9 mouse cellular contexts compared by ENCODE assay signal in the genomic region with DNA sequence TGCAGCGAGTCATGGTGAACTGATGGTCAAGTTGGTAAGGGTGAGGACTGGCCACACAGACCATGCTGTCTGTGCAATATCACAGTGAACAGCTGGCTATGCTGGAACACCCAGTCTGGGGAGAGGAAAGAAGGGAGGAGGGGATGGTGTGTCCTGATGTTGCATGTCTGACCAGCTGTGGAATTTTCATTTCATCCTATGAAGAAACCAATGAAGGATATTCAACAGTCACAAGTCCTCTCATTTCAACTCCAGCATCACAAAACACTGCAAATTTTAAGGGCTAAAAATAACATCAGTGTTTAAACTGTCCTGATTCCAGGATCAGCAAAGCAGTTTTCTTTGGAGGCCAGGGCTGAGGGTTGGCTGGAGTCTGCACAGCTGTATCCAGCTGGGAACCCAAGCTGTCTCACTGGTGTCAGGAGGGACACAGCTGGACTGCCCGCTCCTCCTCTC.
DNase-seq lines count a peak whose midpoint lies in the region; ATAC-seq lines count a peak whose summit lies in the region.
"Had no signal": no experiment of that assay in that cellular context is flagged by ENCODE, and none has a peak within 500 bp of the region (broad histone marks: within the 10 kb centered on the region; RNA-seq: fewer than 3 reads in every experiment).

No protein-coding gene starts in this region.

- H3K4me3 ChIP-seq in heart, embryonic 12.5 days, result no peak overlapping the region
- no peak overlapping the region for H3K4me3 ChIP-seq in kidney, embryonic 16.5 days (ENCODE audit: low read length)
- H3K4me3 ChIP-seq: hindbrain, embryonic 15.5 days had no signal

- peaks cover 2% of the 10 kb centered on the region; the same call in 1 of the 2 replicates for H3K4me1 ChIP-seq in heart, embryonic 12.5 days (replicated peaks)
- H3K4me1 ChIP-seq in kidney, embryonic 16.5 days (ENCODE audit: insufficient read depth, low read length), result peaks cover 7% of the 10 kb centered on the region; the same call in 1 of the 2 replicates

- no peak for ATAC-seq in heart, embryonic 12.5 days (ENCODE audit: insufficient number of reproducible peaks, low FRiP score)
- peak; percentile 90 for ATAC-seq in kidney, embryonic 16.5 days (ENCODE audit: low FRiP score, low TSS enrichment)
- no peak for ATAC-seq in cerebellum, adult (ENCODE audit: insufficient number of reproducible peaks, low FRiP score, low TSS enrichment)

- peak; percentile 98 for DNase-seq in heart, adult 11 months
- DNase-seq in heart, postnatal 10 days, result peak; percentile 79 to 81
- DNase-seq in skeletal muscle tissue, adult 2 months (ENCODE audit: low read depth, low spot score), result peak; percentile 50
- DNase-seq in adrenal gland, adult 18-20 months (ENCODE audit: low spot score in 2 of 2), result no peak
- DNase-seq in adrenal gland, adult 2 months, result no peak

- H3K27ac ChIP-seq in heart, embryonic 12.5 days (ENCODE audit: poor library complexity, severe bottlenecking), result no peak overlapping the region
- peak overlapping the region; percentile 75 for H3K27ac ChIP-seq in kidney, embryonic 16.5 days (ENCODE audit: low read length)
- H3K27ac ChIP-seq: hindbrain, embryonic 15.5 days had no signal

- H3K9me3 ChIP-seq in heart, embryonic 12.5 days (replicated peaks), result no peaks in the 10 kb centered on the region
- H3K9me3 ChIP-seq in kidney, embryonic 16.5 days (ENCODE audit: low read length), result no peaks in the 10 kb centered on the region
- H3K9me3 ChIP-seq: hindbrain, embryonic 15.5 days had no signal

- intact Hi-C loops in heart, postnatal 10 days (cut with DNase I), result no loop called here

- H3K9ac ChIP-seq in heart, embryonic 12.5 days, result no peak overlapping the region
- H3K9ac ChIP-seq in kidney, embryonic 16.5 days (replicated peaks; ENCODE audit: low read length), result no peak overlapping the region
- H3K9ac ChIP-seq: hindbrain, embryonic 15.5 days had no signal

- no peak overlapping the region for H3K4me2 ChIP-seq in heart, embryonic 12.5 days
- no peak overlapping the region for H3K4me2 ChIP-seq in kidney, embryonic 16.5 days (replicated peaks; ENCODE audit: low read depth, low read length)
- H3K4me2 ChIP-seq: hindbrain, embryonic 15.5 days had no signal

- H3K36me3 ChIP-seq in heart, embryonic 12.5 days, result no peaks in the 10 kb centered on the region
- no peaks in the 10 kb centered on the region for H3K36me3 ChIP-seq in kidney, embryonic 16.5 days (ENCODE audit: insufficient read depth, low read length)
- H3K36me3 ChIP-seq: hindbrain, embryonic 15.5 days had no signal

- no peaks in the 10 kb centered on the region for H3K27me3 ChIP-seq in heart, embryonic 12.5 days (replicated peaks)
- no peaks in the 10 kb centered on the region for H3K27me3 ChIP-seq in kidney, embryonic 16.5 days (ENCODE audit: insufficient read depth, low read length)
- H3K27me3 ChIP-seq: hindbrain, embryonic 15.5 days had no signal

- WGBS in heart, embryonic 12.5 days, result 67% methylated on average over 2 of the region's 2 CpGs
- 57% methylated on average over 2 of the region's 2 CpGs for WGBS in kidney, embryonic 16.5 days

Comparison
In these comparisons a context has a peak if more than half of its experiments do, and no peak if none do; other contexts are left out.
1. DNase-seq: peak in heart, adult 11 months (single experiment), heart, postnatal 10 days (2 of 2) and skeletal muscle tissue, adult 2 months (single experiment); none in adrenal gland, adult 18-20 months (0 of 2) and adrenal gland, adult 2 months (single experiment).